Mouse (Mus musculus): ENCODE data around the gene Stra6l. TPM values are rescaled to one million over a fixed set of nuclear protein-coding genes. Genes with fewer than 3 reads are reported as not detected.

Gene Stra6l
- total RNA-seq, 2 experiments from 2014 or later, result 0.13 to 0.43 TPM

DNA sequence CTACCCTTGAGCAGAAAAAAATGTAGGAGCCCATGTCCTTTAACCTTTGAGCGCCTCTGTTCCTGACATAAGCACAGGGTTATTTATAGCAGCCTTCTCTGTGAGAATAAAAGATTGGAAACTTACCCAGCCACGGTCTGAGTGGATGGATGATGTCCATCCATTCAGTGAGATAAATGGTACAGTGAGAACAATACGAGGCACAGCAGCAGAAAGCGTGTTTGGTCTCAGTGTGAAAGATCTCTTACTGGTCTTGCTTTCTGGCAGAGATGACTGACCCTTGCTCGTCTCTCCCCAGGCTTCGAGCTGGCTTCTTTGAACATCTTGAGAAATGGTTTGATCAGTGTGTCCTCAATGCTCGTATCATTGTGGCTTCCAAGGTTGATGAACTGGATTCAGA lies 68.6 kb downstream of the Stra6l start:
- peak in 1 of 2 experiments; percentile 34 for DNase-seq

DNA sequence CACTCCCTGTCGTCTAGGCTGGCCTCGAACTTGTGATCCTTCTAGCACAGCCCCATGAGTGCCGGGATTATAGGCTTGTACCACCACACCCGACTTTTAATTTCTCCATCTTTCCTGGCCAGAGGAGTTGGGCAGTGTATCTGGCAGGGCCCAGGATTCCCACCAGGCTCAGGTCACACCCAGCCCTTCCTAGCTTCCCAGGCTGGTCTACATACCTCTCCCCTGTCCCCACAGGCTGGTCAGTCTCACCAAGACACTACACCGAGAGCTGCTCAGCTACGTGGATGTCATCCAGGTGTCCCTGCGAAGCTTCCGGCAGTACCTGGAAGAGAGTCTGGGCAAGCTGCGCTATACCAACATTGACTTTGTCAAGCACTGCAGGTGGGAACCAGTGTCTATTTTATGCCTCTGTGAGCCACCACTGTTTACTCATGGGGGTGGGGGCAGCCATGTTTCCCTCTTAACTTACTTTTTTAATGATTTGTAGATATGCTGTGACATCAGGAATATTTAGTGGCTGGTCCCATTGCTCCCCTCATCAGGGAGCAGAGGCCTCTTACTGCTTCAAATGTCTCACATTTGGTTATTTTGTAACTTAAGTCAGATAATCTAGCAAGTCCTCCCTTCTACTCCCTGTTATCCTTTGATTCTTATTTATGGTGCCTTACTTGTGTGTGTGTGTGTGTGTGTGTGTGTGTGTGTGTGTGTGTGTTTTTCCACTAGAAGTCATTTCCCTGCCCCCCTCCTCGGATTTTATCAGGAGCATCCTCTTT lies 73.4 kb downstream of the Stra6l start:
- DNase-seq, result no peak

GRCm38 (mm10) chr4:45924011-45924410 lies 75.5 kb downstream of the Stra6l start:
- DNase-seq, result peak; percentile 52 to 55

- DNase-seq, result peak; percentile 52
Measured at GRCm38 (mm10) chr4:45928561-45928960, 80.1 kb downstream of the Stra6l start.

Other genes with a start within 250 kb of the Stra6l start
- 10 to 100 TPM; 20.2 to 34.4 TPM for gene Aldh1b1, start 49.6 kb upstream of the Stra6l start, total RNA-seq (2021)
- not detected for gene Igfbpl1, start 21.7 kb upstream of the Stra6l start, total RNA-seq (2021)
- gene Ccdc180, start 41.6 kb downstream of the Stra6l start, total RNA-seq (2021), result under 1 TPM; 0.13 to 0.23 TPM
- gene Tdrd7, start 116.7 kb downstream of the Stra6l start, total RNA-seq (2021), result 10 to 100 TPM; 28.5 to 32.3 TPM
- 1 to 10 TPM; 2.0 to 6.6 TPM for gene Tmod1, start 190.3 kb downstream of the Stra6l start, total RNA-seq (2021)

Measured in adrenal gland, postnatal 36 days (tissue).